Mouse (Mus musculus): ENCODE results near the gene Krtap16-1. TPM values are rescaled to one million over a fixed set of nuclear protein-coding genes. Genes with fewer than 3 reads are reported as not detected.

Krtap16-1 gene
- total and polyA plus RNA-seq, 2 experiments from 2014 or later = not detected

DNA sequence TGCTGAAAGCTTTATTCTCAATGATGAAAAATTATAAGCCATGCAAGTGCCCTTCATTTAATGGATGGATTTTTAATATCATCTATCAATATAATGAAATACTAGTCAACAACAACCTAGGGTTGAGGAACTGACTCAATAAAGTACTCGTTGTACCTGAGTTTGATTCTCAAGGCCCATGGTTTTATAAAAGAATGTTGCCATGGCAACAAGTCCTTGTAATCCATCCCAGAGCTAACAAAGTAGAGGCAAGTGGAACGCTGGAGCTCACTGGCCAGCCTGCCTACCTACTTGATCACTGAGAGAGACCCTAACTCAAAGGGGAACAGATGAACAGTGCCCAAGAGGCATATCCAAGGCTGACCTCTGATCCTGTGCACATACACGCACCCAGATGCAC lies 4.2 kb upstream of the Krtap16-1 start:
- 60% methylated on average over 3 of the region's 3 CpGs for WGBS
- no peak for ATAC-seq
- TF ChIP-seq CTCF (IDR thresholded peaks at IDR 0.05; ENCODE audit: low read depth) = no peak

DNA sequence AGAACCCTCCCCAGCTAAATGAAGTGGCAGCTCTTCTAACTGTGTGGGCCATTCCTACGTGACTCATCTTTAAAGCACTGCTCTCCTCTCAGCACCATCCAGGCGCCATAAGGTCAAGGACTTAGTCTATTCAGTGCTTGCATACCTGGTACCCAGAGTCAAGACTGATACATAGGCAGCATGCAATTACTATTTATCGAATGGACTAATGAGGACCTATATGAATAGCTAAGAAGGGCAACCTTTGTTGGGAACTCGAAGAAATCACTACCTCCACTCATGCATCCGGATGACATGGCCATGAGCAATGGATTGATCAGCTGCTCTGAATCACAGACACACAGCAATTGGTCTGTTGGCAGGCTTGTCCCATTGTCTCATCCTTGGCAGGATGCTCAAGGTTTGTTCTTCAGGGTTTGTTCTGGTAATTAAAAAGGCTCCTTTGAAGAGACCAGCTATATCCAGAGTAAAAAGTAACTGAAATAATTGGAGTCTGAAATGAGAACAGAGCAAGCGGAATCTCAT lies 3.5 kb upstream of the Krtap16-1 start:
- no peaks in the 10 kb centered on the region for H3K4me1 ChIP-seq (ENCODE audit: insufficient read depth, low read length)
- H3K27ac ChIP-seq = no peak overlapping the region
- H3K27me3 ChIP-seq (ENCODE audit: insufficient read depth, low read length) = no peaks in the 10 kb centered on the region
- no peak overlapping the region for H3K4me2 ChIP-seq (ENCODE audit: low read depth, low read length)
- DNase-seq (ENCODE audit: low spot score) = no peak
- no peak for ATAC-seq
- no peak overlapping the region for H3K4me3 ChIP-seq (ENCODE audit: low read length)
- H3K9ac ChIP-seq (replicated peaks; ENCODE audit: low read length) = no peak overlapping the region
- no peaks in the 10 kb centered on the region for H3K9me3 ChIP-seq (ENCODE audit: low read length)
- no peak for TF ChIP-seq CTCF (IDR thresholded peaks at IDR 0.05; ENCODE audit: low read depth)
- 80% methylated on average over 6 of the region's 6 CpGs for WGBS
- H3K36me3 ChIP-seq (ENCODE audit: insufficient read depth, low read length) = no peaks in the 10 kb centered on the region

More for the DNA sequence above, 4.2 kb upstream of the Krtap16-1 start:
- Histone ChIP-seq H3K36me3 (ENCODE audit: insufficient read depth, low read length) (no peaks in the 10 kb centered on the region), H3K4me3 (ENCODE audit: low read length) (no peak overlapping the region), H3K27ac (no peak overlapping the region), H3K9ac (replicated peaks; ENCODE audit: low read length) (no peak overlapping the region), H3K4me2 (ENCODE audit: low read depth, low read length) (no peak overlapping the region), H3K27me3 (ENCODE audit: insufficient read depth, low read length) (no peaks in the 10 kb centered on the region), H3K4me1 (ENCODE audit: insufficient read depth, low read length) (no peaks in the 10 kb centered on the region), H3K9me3 (ENCODE audit: low read length) (no peaks in the 10 kb centered on the region)
- peak; percentile 59 for DNase-seq (ENCODE audit: low spot score)

DNA sequence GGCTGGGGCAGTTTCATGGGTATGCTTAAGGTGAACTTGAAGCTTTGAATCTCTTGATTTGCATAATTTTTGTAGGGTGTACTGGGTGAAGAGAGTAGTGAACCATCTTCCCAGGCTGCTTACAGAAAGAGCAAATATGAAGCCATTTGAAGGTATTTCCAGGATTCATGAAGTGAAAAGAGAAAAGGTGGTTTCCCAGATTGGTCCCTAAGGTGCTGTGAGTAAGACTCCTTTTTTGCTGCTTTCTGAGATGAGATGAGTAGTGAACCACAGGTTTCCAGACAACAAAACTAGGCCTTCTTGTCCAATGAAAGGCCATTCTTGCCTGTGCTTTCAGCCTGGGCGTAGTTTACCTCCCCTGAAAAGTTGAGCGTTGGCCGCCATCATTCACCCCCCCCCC lies 2.1 kb upstream of the Krtap16-1 start:
- no peaks in the 10 kb centered on the region for H3K4me1 ChIP-seq (ENCODE audit: insufficient read depth, low read length)
- DNase-seq (ENCODE audit: low spot score) (no peak), ATAC-seq (no peak)
- H3K27ac ChIP-seq = no peak overlapping the region
- H3K9ac ChIP-seq (replicated peaks; ENCODE audit: low read length) = no peak overlapping the region
- no peaks in the 10 kb centered on the region for H3K27me3 ChIP-seq (ENCODE audit: insufficient read depth, low read length)
- no peak for TF ChIP-seq CTCF (IDR thresholded peaks at IDR 0.05; ENCODE audit: low read depth)
- no peak overlapping the region for H3K4me2 ChIP-seq (ENCODE audit: low read depth, low read length)
- H3K36me3 ChIP-seq (ENCODE audit: insufficient read depth, low read length) = no peaks in the 10 kb centered on the region
- 92% methylated on average over 3 of the region's 3 CpGs for whole genome bisulfite sequencing
- H3K4me3 ChIP-seq (ENCODE audit: low read length) = no peak overlapping the region
- H3K9me3 ChIP-seq (ENCODE audit: low read length) = no peaks in the 10 kb centered on the region

GRCm38 (mm10) chr11:99985291-99986092 lies 905 bp downstream of the Krtap16-1 start:
- Histone ChIP-seq H3K27me3 (ENCODE audit: insufficient read depth, low read length) (no peaks in the 10 kb centered on the region), H3K4me3 (ENCODE audit: low read length) (no peak overlapping the region), H3K36me3 (ENCODE audit: insufficient read depth, low read length) (no peaks in the 10 kb centered on the region), H3K4me2 (ENCODE audit: low read depth, low read length) (no peak overlapping the region), H3K9ac (replicated peaks; ENCODE audit: low read length) (no peak overlapping the region), H3K9me3 (ENCODE audit: low read length) (no peaks in the 10 kb centered on the region), H3K4me1 (ENCODE audit: insufficient read depth, low read length) (no peaks in the 10 kb centered on the region), H3K27ac (peak overlapping the region; percentile 46)
- peak; percentile 94 for ATAC-seq
- WGBS = 46% methylated on average over 20 of the region's 20 CpGs
- DNase-seq (ENCODE audit: low spot score) = peak; percentile 77
- TF ChIP-seq CTCF (IDR thresholded peaks at IDR 0.05; ENCODE audit: low read depth) = no peak

DNA sequence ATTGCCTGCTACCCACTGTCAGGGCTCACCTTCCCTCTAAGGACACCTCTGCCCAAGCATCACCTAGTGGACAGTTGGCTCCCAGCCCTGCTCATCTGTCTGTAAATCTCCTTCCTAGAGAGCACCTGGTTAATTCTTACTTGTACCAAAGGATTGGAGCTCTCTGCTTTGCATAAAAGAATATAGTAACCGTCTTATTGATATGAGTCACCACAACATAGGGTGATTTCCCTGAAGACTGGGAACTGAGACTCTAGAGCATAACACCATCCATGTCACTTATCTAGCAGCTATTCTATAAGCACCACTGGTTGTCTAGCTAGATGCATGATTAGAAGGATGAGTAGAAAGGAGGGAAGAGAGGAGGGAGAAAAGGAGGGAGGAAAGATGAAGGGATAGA lies 3.0 kb downstream of the Krtap16-1 start:
- 98% methylated on average over 1 of the region's 1 CpGs for WGBS
- no peak for TF ChIP-seq CTCF (IDR thresholded peaks at IDR 0.05; ENCODE audit: low read depth)
- no peak for DNase-seq (ENCODE audit: low spot score)
- Histone ChIP-seq H3K27me3 (ENCODE audit: insufficient read depth, low read length) (no peaks in the 10 kb centered on the region), H3K4me1 (ENCODE audit: insufficient read depth, low read length) (0 out of 2 replicates have a peak, but pooled peaks cover 2% of the 10 kb centered on the region), H3K27ac (no peak overlapping the region), H3K4me3 (ENCODE audit: low read length) (no peak overlapping the region), H3K4me2 (ENCODE audit: low read depth, low read length) (no peak overlapping the region), H3K9ac (replicated peaks; ENCODE audit: low read length) (no peak overlapping the region), H3K9me3 (ENCODE audit: low read length) (no peaks in the 10 kb centered on the region), H3K36me3 (ENCODE audit: insufficient read depth, low read length) (no peaks in the 10 kb centered on the region)
- no peak for ATAC-seq

DNA sequence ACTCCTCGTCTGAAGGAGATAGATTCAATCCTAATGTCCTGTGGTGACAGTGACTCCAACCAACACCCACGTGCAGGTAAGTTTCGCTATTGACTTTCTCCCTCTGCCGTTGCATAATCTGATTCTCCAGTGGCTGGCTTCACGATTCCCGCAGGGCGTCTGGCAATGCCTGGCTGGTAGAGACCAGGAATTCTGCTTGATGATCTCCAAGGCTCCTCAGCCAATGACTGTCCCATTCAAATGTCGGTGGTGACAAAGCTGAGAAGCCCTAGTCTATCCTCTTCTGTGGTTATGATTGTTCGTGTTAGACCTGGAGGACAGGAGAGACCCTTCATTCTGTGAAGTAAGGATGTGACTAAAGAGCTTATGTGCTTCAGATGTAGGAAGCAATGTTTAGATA lies 3.7 kb downstream of the Krtap16-1 start:
- ATAC-seq = no peak
- no peaks in the 10 kb centered on the region for H3K9me3 ChIP-seq (ENCODE audit: low read length)
- no peaks in the 10 kb centered on the region for H3K36me3 ChIP-seq (ENCODE audit: insufficient read depth, low read length)
- no peak overlapping the region for H3K9ac ChIP-seq (replicated peaks; ENCODE audit: low read length)
- H3K4me3 ChIP-seq (ENCODE audit: low read length) = no peak overlapping the region
- H3K27me3 ChIP-seq (ENCODE audit: insufficient read depth, low read length) = no peaks in the 10 kb centered on the region
- DNase-seq (ENCODE audit: low spot score) = no peak
- 0 out of 2 replicates have a peak, but pooled peaks cover 4% of the 10 kb centered on the region for H3K4me1 ChIP-seq (ENCODE audit: insufficient read depth, low read length)
- no peak for TF ChIP-seq CTCF (IDR thresholded peaks at IDR 0.05; ENCODE audit: low read depth)
- H3K27ac ChIP-seq = no peak overlapping the region
- H3K4me2 ChIP-seq (ENCODE audit: low read depth, low read length) = no peak overlapping the region
- 88% methylated on average over 9 of the region's 9 CpGs for WGBS

DNA sequence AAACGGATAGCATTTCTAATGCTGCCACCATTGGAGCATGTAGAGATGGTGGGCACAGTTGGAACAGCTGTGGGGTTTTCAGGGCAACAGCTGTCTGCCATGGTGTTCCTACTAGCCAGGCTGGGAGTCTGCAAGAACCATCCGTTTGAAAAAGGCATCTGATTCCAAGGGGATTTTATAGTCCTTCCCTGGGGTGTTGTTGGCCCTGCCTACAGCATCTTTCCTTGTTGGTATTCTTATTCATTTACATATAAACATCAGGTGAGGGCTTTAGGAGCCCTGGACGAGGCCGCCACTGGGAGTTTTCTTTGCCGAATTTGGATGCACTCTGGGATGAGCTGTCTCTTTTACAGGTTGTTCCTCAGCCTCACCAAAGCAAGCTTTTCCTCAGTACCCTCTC lies 7.4 kb downstream of the Krtap16-1 start, which contains the start of gene Krtap29-1:
Gene Krtap29-1 (minus strand): TSS at position 101 of the 400 bp plus-strand sequence.
- no peaks in the 10 kb centered on the region for H3K36me3 ChIP-seq (ENCODE audit: insufficient read depth, low read length)
- TF ChIP-seq CTCF (IDR thresholded peaks at IDR 0.05; ENCODE audit: low read depth) = no peak
- DNase-seq (ENCODE audit: low spot score) (no peak), ATAC-seq (no peak)
- H3K27me3 ChIP-seq (ENCODE audit: insufficient read depth, low read length) = no peaks in the 10 kb centered on the region
- no peak within 1 kb of the TSS for H3K9ac ChIP-seq (replicated peaks; ENCODE audit: low read length)
- H3K27ac ChIP-seq = no peak within 1 kb of the TSS
- no peaks in the 10 kb centered on the region for H3K9me3 ChIP-seq (ENCODE audit: low read length)
- H3K4me2 ChIP-seq (ENCODE audit: low read depth, low read length) = no peak within 1 kb of the TSS
- H3K4me1 ChIP-seq (ENCODE audit: insufficient read depth, low read length) = 0 out of 2 replicates have a peak, but pooled peaks cover 4% of the 10 kb centered on the region
- H3K4me3 ChIP-seq (ENCODE audit: low read length) = no peak within 1 kb of the TSS
- 67% methylated on average over 5 of the region's 5 CpGs for WGBS

Data from hindbrain, postnatal 0 days (tissue).